Mouse (Mus musculus): ENCODE results near the gene Clic6.

Clic6 gene

DNA sequence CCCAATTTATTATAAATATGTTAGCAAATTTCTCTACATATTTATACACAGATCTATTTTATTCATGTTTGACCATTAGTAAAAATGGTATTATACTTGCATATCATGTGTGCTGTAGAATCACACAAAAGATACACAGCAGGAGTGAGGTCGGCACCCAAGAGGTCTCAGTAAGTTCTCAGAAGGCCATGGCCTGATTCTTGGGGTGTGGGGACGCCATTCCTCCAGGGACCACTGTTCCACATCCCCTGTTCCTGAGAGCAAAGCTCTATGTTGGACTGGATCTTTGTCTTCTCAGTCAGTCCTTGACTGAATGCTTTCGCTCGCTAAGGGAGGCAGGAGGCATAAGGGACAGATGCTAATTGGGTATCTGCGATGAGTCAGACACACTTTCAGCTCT lies at the start of gene Clic6:
TSS of gene Clic6 (plus strand) at position 301 of the 400 bp plus-strand sequence.
- DNase-seq (ENCODE audit: low spot score) = no peak

GRCm38 (mm10) chr16:92439775-92440174 lies 45.8 kb upstream of the Clic6 start:
- DNase-seq (ENCODE audit: low spot score) = no peak

DNA sequence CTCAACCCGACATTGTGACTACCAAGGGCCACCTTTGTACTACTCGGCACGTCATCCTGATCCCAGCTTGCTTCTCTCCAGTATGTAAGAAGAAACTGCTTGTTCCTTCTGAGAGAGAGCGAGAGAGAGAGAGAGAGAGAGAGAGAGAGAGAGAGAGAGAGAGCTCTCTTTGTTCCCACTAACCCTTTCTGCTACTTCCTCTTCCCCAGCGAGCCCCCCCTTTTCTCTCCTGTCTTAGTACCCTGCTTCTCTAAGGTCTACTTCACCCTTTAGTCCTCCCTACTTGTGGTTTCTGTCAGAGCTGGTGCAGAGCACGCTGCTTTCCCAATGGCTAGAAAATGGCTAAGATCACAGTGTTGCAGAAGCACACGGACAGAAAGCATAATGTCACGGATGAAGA lies 45.3 kb upstream of the Clic6 start:
- DNase-seq (ENCODE audit: low spot score) = no peak

GRCm38 (mm10) chr16:92441203-92441602 lies 44.3 kb upstream of the Clic6 start:
- no peak for DNase-seq (ENCODE audit: low spot score)

GRCm38 (mm10) chr16:92442150-92442549 lies 43.4 kb upstream of the Clic6 start:
- DNase-seq (ENCODE audit: low spot score) = no peak

GRCm38 (mm10) chr16:92442946-92443345 lies 42.6 kb upstream of the Clic6 start:
- no peak for DNase-seq (ENCODE audit: low spot score)

- peak; percentile 43 for DNase-seq (ENCODE audit: low spot score)
These were observed 41.9 kb upstream of the Clic6 start for GRCm38 (mm10) chr16:92443644-92444113.

DNA sequence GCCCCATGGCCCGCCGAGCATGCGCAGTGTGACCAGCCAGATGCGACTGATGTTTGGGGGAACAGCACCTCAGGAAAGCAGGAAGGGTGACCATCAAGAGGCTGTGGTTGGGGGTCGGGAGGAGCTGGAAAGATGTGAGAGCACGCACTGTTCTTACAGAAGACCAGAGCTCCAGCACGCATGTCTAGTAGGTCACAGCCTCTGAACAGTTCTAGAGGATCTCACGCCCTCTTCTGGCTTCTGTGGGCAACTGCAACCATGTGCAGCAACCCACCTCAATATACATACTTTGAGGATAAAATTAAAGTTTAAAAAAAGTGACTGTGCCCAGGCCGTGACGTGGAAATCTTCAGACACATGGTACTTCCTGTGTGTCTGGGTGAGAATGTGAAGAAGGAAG lies 40.2 kb upstream of the Clic6 start:
- no peak for DNase-seq (ENCODE audit: low spot score)

DNA sequence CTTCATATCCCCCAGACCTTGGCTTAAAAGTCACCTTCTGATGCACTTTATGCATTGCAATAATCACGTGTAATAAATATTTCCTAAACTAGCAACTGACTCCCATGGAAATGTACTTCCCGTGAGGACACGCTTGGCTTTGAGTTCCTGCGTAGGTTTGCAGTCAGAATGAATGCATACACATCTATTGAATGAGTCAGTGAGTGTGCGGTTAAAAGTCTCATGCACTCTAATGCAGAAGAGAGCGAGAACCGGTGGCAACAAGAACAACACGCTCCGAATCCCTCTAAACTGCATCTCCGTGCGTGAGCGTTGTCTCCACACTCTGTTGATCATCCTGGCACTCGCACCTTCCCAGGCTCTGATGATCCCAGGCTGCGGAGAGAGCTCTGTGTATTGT lies 36.5 kb upstream of the Clic6 start:
- no peak for DNase-seq (ENCODE audit: low spot score)

- DNase-seq (ENCODE audit: low spot score) = no peak
These were observed 35.2 kb upstream of the Clic6 start for GRCm38 (mm10) chr16:92450331-92450730.

GRCm38 (mm10) chr16:92451516-92452072 lies 33.9 kb upstream of the Clic6 start:
- DNase-seq (ENCODE audit: low spot score) = no peak

DNA sequence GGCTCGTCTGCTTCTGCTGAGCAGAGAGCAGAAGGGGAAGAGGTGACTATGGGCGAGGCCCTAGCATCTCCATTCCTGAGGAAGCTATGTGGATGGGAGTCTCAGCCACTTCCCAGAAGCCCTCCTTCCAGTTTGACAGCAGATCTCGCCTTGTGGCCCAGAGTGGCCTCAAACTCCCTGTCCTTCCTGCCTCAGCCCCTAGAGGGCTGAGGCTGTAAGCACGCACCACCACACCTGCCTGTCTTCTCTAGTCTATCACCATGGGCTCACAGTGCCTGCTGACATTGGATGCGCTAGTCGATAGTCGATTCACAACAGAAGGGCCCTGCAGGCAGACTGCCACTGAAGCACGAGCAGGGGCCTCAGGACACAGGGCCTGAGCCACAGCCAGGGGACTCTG lies 32.9 kb upstream of the Clic6 start:
- no peak for DNase-seq (ENCODE audit: low spot score)

DNA sequence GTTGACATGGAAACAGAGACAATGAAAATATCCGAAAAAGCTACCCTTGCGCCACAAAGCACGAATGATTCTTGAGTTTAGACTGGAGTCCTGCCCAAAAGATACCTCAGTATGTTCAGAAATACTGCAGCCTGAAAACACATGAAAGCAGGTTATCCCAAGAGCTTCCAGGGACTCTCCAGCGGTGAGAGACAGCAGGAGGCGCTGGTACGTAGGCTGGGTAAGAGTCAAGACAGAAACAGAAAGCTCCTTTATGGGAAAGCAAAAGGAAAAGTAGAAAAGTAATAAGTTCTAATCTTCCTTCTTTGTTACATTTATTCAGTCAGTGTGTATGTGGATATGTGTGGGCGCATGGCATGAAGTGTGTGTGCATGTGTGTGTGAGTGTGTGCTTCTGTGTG lies 31.5 kb upstream of the Clic6 start:
- no peak for DNase-seq (ENCODE audit: low spot score)

- no peak for DNase-seq (ENCODE audit: low spot score)
These were observed 31.0 kb upstream of the Clic6 start for GRCm38 (mm10) chr16:92454495-92454894.

- no peak for DNase-seq (ENCODE audit: low spot score)
These were observed 30.0 kb upstream of the Clic6 start for GRCm38 (mm10) chr16:92455488-92455887.

DNA sequence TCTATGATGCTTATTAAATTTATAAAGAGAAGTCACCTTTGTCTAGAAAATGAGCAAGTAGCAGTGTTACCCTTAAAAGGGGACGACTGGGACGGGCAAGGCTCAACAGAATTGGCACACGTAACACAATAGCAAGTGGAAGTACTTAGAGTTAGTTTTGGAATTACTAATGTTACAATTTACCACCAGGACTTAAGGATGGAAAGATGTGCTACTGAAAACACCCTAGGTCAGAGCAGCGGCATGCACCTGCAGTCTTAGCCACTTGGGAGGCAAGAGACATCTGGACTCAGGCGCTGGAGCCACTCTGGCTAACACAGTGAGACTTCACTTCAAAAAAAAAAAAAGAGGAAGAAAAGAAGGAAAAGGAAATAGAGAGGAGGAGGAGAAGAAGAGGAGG lies 29.6 kb upstream of the Clic6 start:
- no peak for DNase-seq (ENCODE audit: low spot score)

DNA sequence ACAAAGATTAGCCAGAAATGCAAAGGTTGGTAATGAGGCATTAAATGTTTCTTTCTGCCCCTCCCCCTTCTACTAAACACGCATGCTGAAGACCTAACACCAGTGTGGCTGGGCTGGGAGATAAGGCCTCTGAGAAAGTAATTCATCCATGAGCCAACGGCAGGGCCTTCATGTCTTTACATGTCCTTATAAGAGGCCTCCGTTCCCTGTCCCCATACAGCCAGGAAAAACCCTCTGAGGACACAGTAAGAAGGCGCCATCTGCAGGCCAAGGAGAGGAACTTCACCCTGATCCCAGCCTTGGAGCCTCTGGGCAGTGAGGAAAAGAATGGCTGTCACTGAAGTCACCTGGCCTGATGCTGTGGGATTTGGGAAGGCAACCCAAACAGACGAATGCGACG lies 27.9 kb upstream of the Clic6 start:
- DNase-seq (ENCODE audit: low spot score) = peak; percentile 76

DNA sequence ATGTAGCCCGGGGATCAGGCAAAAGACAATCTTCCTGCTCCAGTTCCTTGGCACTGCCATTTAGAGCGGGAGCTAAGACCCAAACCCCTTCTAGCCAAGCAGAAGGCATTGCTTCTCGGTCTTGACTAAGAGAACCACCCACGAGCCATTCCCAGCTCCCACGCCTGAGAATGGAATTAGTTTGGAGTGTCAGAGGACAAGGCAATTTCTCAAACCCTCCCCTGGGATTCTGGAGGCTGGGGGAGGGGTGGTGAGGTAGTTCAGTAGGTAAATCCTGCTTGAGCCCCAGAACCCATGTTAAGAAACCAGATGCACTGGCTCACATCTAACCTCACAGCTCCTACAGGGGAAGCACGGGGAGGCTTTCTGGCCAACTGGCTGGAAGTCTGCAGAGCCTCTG lies 24.1 kb upstream of the Clic6 start:
- DNase-seq (ENCODE audit: low spot score) = no peak

DNA sequence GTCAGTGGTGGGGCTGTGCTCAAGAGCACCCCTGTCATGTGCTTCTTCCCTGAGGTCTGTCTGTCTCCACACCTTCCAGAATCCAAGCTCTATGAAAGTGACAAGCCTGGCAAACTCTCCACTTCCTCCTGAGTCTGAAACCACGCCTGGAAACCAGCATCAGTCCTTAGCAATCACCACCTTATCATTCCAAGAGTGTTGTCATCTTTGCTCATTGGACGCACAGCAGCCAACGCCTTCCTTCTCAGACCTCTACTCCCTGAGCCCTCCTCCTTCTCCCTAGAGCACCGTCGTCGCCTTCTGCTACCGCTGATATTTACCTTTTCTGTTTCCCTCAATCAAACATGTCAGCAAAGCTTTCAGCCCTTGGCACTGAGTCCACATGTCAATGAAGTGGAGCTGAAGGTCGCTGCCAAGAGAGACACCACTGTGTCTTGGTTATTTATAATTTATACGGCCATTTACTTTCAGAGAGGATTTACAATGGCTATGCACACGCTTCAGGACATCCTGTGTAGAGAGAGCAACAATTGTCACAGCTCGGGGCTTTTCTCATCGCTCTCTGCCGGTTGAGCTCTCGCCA lies 21.1 kb upstream of the Clic6 start:
- no peak for DNase-seq (ENCODE audit: low spot score)

DNA sequence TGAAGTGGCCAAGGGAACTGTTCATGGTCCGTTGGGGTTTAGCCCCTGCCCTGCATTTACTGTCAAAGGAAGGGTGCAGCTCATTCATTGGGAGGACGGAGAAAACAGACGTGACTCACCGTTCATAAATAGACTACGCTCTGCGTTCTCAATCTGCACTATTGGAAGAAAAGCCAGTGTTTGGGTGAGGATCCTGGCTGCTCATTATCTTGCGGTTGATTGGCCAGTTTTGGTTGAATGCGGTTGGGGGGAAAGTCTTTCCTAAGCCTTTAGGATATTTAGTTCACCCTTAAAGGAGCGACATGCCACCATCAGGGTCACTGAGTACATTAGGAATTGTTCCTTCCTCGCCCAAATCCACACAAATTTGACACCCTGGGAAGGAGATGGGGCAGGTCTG lies 20.3 kb upstream of the Clic6 start:
- DNase-seq (ENCODE audit: low spot score) = no peak

DNA sequence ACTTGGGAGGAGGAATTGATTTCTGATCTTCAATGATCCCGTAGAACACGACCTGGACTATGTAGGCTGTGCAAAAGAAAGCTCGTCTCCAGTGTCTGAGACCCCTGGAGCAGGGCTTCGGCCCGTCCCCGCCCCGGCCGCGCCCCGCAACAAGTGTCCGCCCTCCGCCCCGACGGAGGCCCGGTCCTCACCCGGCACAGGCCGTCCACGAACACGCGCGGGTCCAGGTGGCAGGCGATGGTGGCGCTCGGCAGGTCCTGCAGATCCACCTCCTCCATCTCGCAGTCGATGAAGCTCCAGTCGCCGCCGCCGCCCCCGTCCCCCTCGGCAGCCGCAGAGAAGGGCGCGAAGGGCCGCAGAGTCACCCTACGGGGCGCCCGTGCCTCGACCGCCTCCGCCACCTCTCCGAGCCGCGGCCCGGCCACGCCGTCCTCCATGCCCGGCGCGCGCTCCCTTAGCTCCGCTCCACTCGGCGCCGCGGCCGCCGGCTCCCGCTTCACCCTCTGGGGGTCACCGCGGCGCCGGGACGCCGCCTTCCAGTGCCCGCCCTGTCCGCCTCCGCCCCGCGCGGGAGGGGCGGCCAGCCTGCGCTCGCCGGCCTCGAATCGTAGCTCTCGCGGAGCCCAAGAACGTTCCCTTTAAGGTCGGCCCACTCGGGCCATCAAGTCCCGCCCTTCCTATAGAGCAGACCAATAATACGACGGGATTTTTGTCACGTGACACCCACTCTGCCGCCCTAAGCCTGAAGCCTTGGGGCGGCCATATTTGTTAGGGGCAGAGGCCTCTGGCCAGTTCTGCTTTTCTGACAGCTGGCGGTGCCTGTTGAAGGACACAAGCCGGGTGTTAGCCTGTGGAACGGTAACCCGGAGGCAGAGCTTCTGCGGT lies 19.7 kb upstream of the Clic6 start:
- DNase-seq (ENCODE audit: low spot score) = peak; percentile 90

DNA sequence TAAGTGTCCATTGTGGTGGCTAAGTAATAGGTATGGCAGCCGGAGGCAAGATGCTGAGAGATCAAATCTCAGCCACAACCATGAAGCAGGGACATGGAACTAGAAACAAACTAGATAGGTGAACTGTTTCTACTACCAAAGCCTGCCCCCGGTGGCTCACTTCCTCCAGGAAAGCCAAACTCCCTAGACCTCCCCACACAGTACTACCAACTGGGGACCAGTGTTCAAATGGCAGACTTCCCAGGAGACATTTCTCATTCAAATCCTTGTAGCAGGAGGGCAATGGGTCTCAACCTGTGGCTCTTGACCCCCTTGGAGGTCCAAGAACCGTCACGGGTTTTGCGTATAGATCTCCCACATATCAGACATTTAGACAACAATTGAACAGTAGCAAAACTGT lies 18.5 kb upstream of the Clic6 start:
- DNase-seq (ENCODE audit: low spot score) = no peak

DNA sequence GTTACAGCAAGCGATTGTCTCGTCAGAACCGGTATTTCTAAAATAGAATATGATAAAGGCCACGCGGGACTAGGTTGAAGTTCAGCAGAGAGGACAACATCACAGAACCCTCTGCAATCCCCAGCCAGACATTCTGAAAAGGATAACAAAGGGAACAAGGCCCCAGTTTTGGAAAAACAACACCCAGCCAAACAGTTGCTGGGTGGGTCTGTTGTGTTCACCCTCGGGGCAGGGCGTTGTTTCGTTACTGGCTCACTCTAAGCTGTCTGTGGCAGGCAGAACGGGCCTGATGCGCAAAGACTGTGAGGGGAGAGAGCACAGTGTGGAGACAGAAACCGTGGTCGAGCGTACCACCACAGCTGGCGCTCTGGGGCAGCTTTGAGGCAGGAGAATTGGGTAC lies 17.1 kb upstream of the Clic6 start:
- no peak for DNase-seq (ENCODE audit: low spot score)

Data from urinary bladder, postnatal 25 days (tissue).